Mouse (Mus musculus): Measurements from ENCODE around the gene Agbl4. TPM values are rescaled to one million over a fixed set of nuclear protein-coding genes. Genes with fewer than 3 reads are reported as not detected.

Gene Agbl4
- polyA plus RNA-seq, 1 experiment from 2014 or later: 0.16 TPM

GRCm38 (mm10) chr4:111284625-111285024, 887.2 kb downstream of the Agbl4 start:
- Histone ChIP-seq H3K9me3 (ENCODE audit: control insufficient read depth, low read length) (no peaks in the 10 kb centered on the region), H3K9ac (ENCODE audit: low read depth, low read length) (no peak overlapping the region), H3K27ac (ENCODE audit: low read length) (no peak overlapping the region), H3K4me2 (ENCODE audit: low read depth, low read length) (no peak overlapping the region), H3K36me3 (ENCODE audit: control insufficient read depth, insufficient read depth, low read length) (no peaks in the 10 kb centered on the region), H3K4me3 (ENCODE audit: low read length) (no peak overlapping the region), H3K27me3 (replicated peaks; ENCODE audit: control insufficient read depth, insufficient read depth, low read length) (no peaks in the 10 kb centered on the region), H3K4me1 (ENCODE audit: control insufficient read depth, insufficient read depth, low read length) (no peaks in the 10 kb centered on the region)
- no peak for ATAC-seq
- 84% methylated on average over 2 of the region's 2 CpGs for WGBS

- ATAC-seq: no peak
These were observed 897.2 kb downstream of the Agbl4 start for GRCm38 (mm10) chr4:111294528-111295241.

GRCm38 (mm10) chr4:111306518-111306917, 909.1 kb downstream of the Agbl4 start:
- no peak overlapping the region for H3K4me3 ChIP-seq (ENCODE audit: low read length)
- H3K9ac ChIP-seq (ENCODE audit: low read depth, low read length): no peak overlapping the region
- H3K4me1 ChIP-seq (ENCODE audit: control insufficient read depth, insufficient read depth, low read length): no peaks in the 10 kb centered on the region
- 64% methylated on average over 1 of the region's 1 CpGs for WGBS
- no peak overlapping the region for H3K27ac ChIP-seq (ENCODE audit: low read length)
- no peak for ATAC-seq
- no peak overlapping the region for H3K4me2 ChIP-seq (ENCODE audit: low read depth, low read length)
- no peaks in the 10 kb centered on the region for H3K27me3 ChIP-seq (replicated peaks; ENCODE audit: control insufficient read depth, insufficient read depth, low read length)
- H3K36me3 ChIP-seq (ENCODE audit: control insufficient read depth, insufficient read depth, low read length): no peaks in the 10 kb centered on the region
- H3K9me3 ChIP-seq (ENCODE audit: control insufficient read depth, low read length): no peaks in the 10 kb centered on the region

More at GRCm38 (mm10) chr4:111294528-111295241, 897.2 kb downstream of the Agbl4 start:
- Histone ChIP-seq H3K4me3 (ENCODE audit: low read length) (no peak overlapping the region), H3K9me3 (ENCODE audit: control insufficient read depth, low read length) (no peaks in the 10 kb centered on the region), H3K27ac (ENCODE audit: low read length) (no peak overlapping the region), H3K4me2 (ENCODE audit: low read depth, low read length) (no peak overlapping the region), H3K27me3 (replicated peaks; ENCODE audit: control insufficient read depth, insufficient read depth, low read length) (no peaks in the 10 kb centered on the region), H3K4me1 (ENCODE audit: control insufficient read depth, insufficient read depth, low read length) (no peaks in the 10 kb centered on the region), H3K9ac (ENCODE audit: low read depth, low read length) (no peak overlapping the region), H3K36me3 (ENCODE audit: control insufficient read depth, insufficient read depth, low read length) (no peaks in the 10 kb centered on the region)
- WGBS: 64% methylated on average over 3 of the region's 3 CpGs

- Histone ChIP-seq H3K9me3 (ENCODE audit: control insufficient read depth, low read length) (no peaks in the 10 kb centered on the region), H3K4me3 (ENCODE audit: low read length) (no peak overlapping the region), H3K9ac (ENCODE audit: low read depth, low read length) (no peak overlapping the region), H3K4me2 (ENCODE audit: low read depth, low read length) (no peak overlapping the region), H3K27me3 (replicated peaks; ENCODE audit: control insufficient read depth, insufficient read depth, low read length) (no peaks in the 10 kb centered on the region), H3K36me3 (ENCODE audit: control insufficient read depth, insufficient read depth, low read length) (no peaks in the 10 kb centered on the region), H3K27ac (ENCODE audit: low read length) (no peak overlapping the region), H3K4me1 (ENCODE audit: control insufficient read depth, insufficient read depth, low read length) (no peaks in the 10 kb centered on the region)
- ATAC-seq: no peak
- 66% methylated on average over 7 of the region's 7 CpGs for WGBS
These were observed 909.7 kb downstream of the Agbl4 start for GRCm38 (mm10) chr4:111307166-111307565.

GRCm38 (mm10) chr4:111307633-111308032, 910.2 kb downstream of the Agbl4 start:
- WGBS: 61% methylated on average over 5 of the region's 5 CpGs
- Histone ChIP-seq H3K4me2 (ENCODE audit: low read depth, low read length) (no peak overlapping the region), H3K27me3 (replicated peaks; ENCODE audit: control insufficient read depth, insufficient read depth, low read length) (no peaks in the 10 kb centered on the region), H3K27ac (ENCODE audit: low read length) (no peak overlapping the region), H3K9ac (ENCODE audit: low read depth, low read length) (no peak overlapping the region), H3K36me3 (ENCODE audit: control insufficient read depth, insufficient read depth, low read length) (no peaks in the 10 kb centered on the region), H3K9me3 (ENCODE audit: control insufficient read depth, low read length) (no peaks in the 10 kb centered on the region), H3K4me3 (ENCODE audit: low read length) (no peak overlapping the region), H3K4me1 (ENCODE audit: control insufficient read depth, insufficient read depth, low read length) (no peaks in the 10 kb centered on the region)
- no peak for ATAC-seq

GRCm38 (mm10) chr4:111308572-111309288, 911.3 kb downstream of the Agbl4 start:
- Histone ChIP-seq H3K4me3 (ENCODE audit: low read length) (no peak overlapping the region), H3K9ac (ENCODE audit: low read depth, low read length) (no peak overlapping the region), H3K9me3 (ENCODE audit: control insufficient read depth, low read length) (no peaks in the 10 kb centered on the region), H3K27ac (ENCODE audit: low read length) (no peak overlapping the region), H3K36me3 (ENCODE audit: control insufficient read depth, insufficient read depth, low read length) (no peaks in the 10 kb centered on the region), H3K4me1 (ENCODE audit: control insufficient read depth, insufficient read depth, low read length) (no peaks in the 10 kb centered on the region), H3K4me2 (ENCODE audit: low read depth, low read length) (no peak overlapping the region), H3K27me3 (replicated peaks; ENCODE audit: control insufficient read depth, insufficient read depth, low read length) (no peaks in the 10 kb centered on the region)
- WGBS: 75% methylated on average over 3 of the region's 3 CpGs
- ATAC-seq: no peak

GRCm38 (mm10) chr4:111327094-111327493, 929.6 kb downstream of the Agbl4 start:
- H3K27ac ChIP-seq (ENCODE audit: low read length): no peak overlapping the region
- H3K9me3 ChIP-seq (ENCODE audit: control insufficient read depth, low read length): no peaks in the 10 kb centered on the region
- WGBS: 73% methylated on average over 11 of the region's 11 CpGs
- H3K4me3 ChIP-seq (ENCODE audit: low read length): no peak overlapping the region
- H3K4me1 ChIP-seq (ENCODE audit: control insufficient read depth, insufficient read depth, low read length): no peaks in the 10 kb centered on the region
- H3K27me3 ChIP-seq (replicated peaks; ENCODE audit: control insufficient read depth, insufficient read depth, low read length): no peaks in the 10 kb centered on the region
- no peaks in the 10 kb centered on the region for H3K36me3 ChIP-seq (ENCODE audit: control insufficient read depth, insufficient read depth, low read length)
- no peak overlapping the region for H3K4me2 ChIP-seq (ENCODE audit: low read depth, low read length)
- no peak overlapping the region for H3K9ac ChIP-seq (ENCODE audit: low read depth, low read length)
- no peak for ATAC-seq

GRCm38 (mm10) chr4:111327760-111328373, 930.4 kb downstream of the Agbl4 start:
- no peaks in the 10 kb centered on the region for H3K27me3 ChIP-seq (replicated peaks; ENCODE audit: control insufficient read depth, insufficient read depth, low read length)
- H3K4me3 ChIP-seq (ENCODE audit: low read length): no peak overlapping the region
- H3K9me3 ChIP-seq (ENCODE audit: control insufficient read depth, low read length): no peaks in the 10 kb centered on the region
- no peak overlapping the region for H3K4me2 ChIP-seq (ENCODE audit: low read depth, low read length)
- no peaks in the 10 kb centered on the region for H3K36me3 ChIP-seq (ENCODE audit: control insufficient read depth, insufficient read depth, low read length)
- H3K9ac ChIP-seq (ENCODE audit: low read depth, low read length): no peak overlapping the region
- H3K27ac ChIP-seq (ENCODE audit: low read length): no peak overlapping the region
- WGBS: 54% methylated on average over 11 of the region's 11 CpGs
- H3K4me1 ChIP-seq (ENCODE audit: control insufficient read depth, insufficient read depth, low read length): no peaks in the 10 kb centered on the region
- no peak for ATAC-seq

GRCm38 (mm10) chr4:111329501-111329900, 932.0 kb downstream of the Agbl4 start:
- Histone ChIP-seq H3K27me3 (replicated peaks; ENCODE audit: control insufficient read depth, insufficient read depth, low read length) (no peaks in the 10 kb centered on the region), H3K4me2 (ENCODE audit: low read depth, low read length) (no peak overlapping the region), H3K9ac (ENCODE audit: low read depth, low read length) (no peak overlapping the region), H3K4me1 (ENCODE audit: control insufficient read depth, insufficient read depth, low read length) (no peaks in the 10 kb centered on the region), H3K36me3 (ENCODE audit: control insufficient read depth, insufficient read depth, low read length) (no peaks in the 10 kb centered on the region), H3K27ac (ENCODE audit: low read length) (no peak overlapping the region), H3K4me3 (ENCODE audit: low read length) (no peak overlapping the region), H3K9me3 (ENCODE audit: control insufficient read depth, low read length) (no peaks in the 10 kb centered on the region)
- whole genome bisulfite sequencing: 69% methylated on average over 4 of the region's 4 CpGs
- no peak for ATAC-seq
